Mouse (Mus musculus) neural tube, embryonic 12.5 days (tissue): ENCODE data around the gene Ube2l6. TPM values are rescaled to one million over a fixed set of nuclear protein-coding genes. Genes with fewer than 3 reads are reported as not detected.

Experiments
- ATAC-seq: fragments of 200-750 bp; cut with Nextera tagmentation; 2 replicates; pipeline ENCODE4 v1.8.0; 2017; ENCODE audit warnings: low read depth, mild to moderate bottlenecking, moderate TSS enrichment, moderate library complexity; ENCODE audit not compliant: low FRiP score
- H3K27ac ChIP-seq: fragments of 300-500 bp; sonication (generic); 2 replicates; pipeline ENCODE4 v1.5.1; 2016
- H3K27me3 ChIP-seq: fragments of 300-500 bp; sonication (generic); replicated peaks from 2 replicates; pipeline ENCODE4 v1.6.1; 2016; ENCODE audit warnings: mild to moderate bottlenecking
- H3K36me3 ChIP-seq: fragments of 300-500 bp; sonication (generic); 2 replicates; pipeline ENCODE4 v1.6.1; 2016; ENCODE audit warnings: mild to moderate bottlenecking
- H3K4me1 ChIP-seq: fragments of 300-500 bp; sonication (generic); 2 replicates; pipeline ENCODE4 v1.6.1; 2016
- H3K4me2 ChIP-seq: fragments of 300-500 bp; sonication (generic); replicated peaks from 2 replicates; pipeline ENCODE4 v1.6.1; 2016; ENCODE audit warnings: mild to moderate bottlenecking
- H3K4me3 ChIP-seq: fragments of 300-500 bp; sonication (generic); 2 replicates; pipeline ENCODE4 v1.5.1; 2016
- H3K9ac ChIP-seq: fragments of 300-500 bp; sonication (generic); 2 replicates; pipeline ENCODE4 v1.6.1; 2016; ENCODE audit warnings: mild to moderate bottlenecking
- H3K9me3 ChIP-seq: fragments of 300-500 bp; sonication (generic); 2 replicates; pipeline ENCODE4 v1.6.1; 2016; ENCODE audit warnings: mild to moderate bottlenecking
- WGBS: fragments of 180-500 bp; shearing (Covaris S2); methylation state at CpG from one replicate; pipeline ENCODE4 v1.1.7; 2016; 5-methylcytosine and 5-hydroxymethylcytosine counted together
- polyA plus RNA-seq: library from polyadenylated mRNA; unstranded; fragments of >200 nt; fragmentation: Nextera tagmentation; extraction: Ambion mirVana; gene quantifications from 2 replicates; pipeline ENCODE4 v1.2.1, GENCODE M21; 2016

The Ube2l6 gene
- 22.8 and 23.2 TPM in 2 replicates for polyA plus RNA-seq

GRCm38 (mm10) chr2:84798493-84798921 lies at the start of gene Ube2l6:
Ube2l6 (plus strand) TSS chr2:84798828.
- Histone ChIP-seq H3K9me3 (0 out of 2 replicates have a peak, but pooled peaks cover 4% of the 10 kb centered on the region), H3K4me1 (no peaks in the 10 kb centered on the region; the same call in 1 of the 2 replicates), H3K27ac (no peak within 1 kb of the TSS), H3K9ac (peak within 1 kb of the TSS; percentile 52), H3K27me3 (no peaks in the 10 kb centered on the region), H3K36me3 (no peaks in the 10 kb centered on the region), H3K4me3 (peak within 1 kb of the TSS; percentile 57), H3K4me2 (peak within 1 kb of the TSS; percentile 97)
- peak; percentile 73 for ATAC-seq
- WGBS, result 1% methylated on average over 21 of the region's 21 CpGs

- Histone ChIP-seq H3K4me1 (no peaks in the 10 kb centered on the region), H3K27ac (no peak overlapping the region), H3K4me2 (no peak overlapping the region), H3K9ac (no peak overlapping the region), H3K36me3 (no peaks in the 10 kb centered on the region), H3K27me3 (no peaks in the 10 kb centered on the region), H3K9me3 (no peaks in the 10 kb centered on the region), H3K4me3 (no peak overlapping the region)
- no peak for ATAC-seq
- WGBS, result 77% methylated on average over 6 of the region's 6 CpGs
Observed at GRCm38 (mm10) chr2:84750115-84750514, 48.5 kb upstream of the Ube2l6 start.

- no peak overlapping the region for H3K4me2 ChIP-seq
- ATAC-seq, result no peak
- H3K9ac ChIP-seq, result no peak overlapping the region
- no peaks in the 10 kb centered on the region for H3K27me3 ChIP-seq
- no peak overlapping the region for H3K27ac ChIP-seq
- WGBS, result 87% methylated on average over 5 of the region's 5 CpGs
- no peaks in the 10 kb centered on the region for H3K9me3 ChIP-seq
- no peaks in the 10 kb centered on the region for H3K4me1 ChIP-seq
- H3K36me3 ChIP-seq, result no peaks in the 10 kb centered on the region
- no peak overlapping the region for H3K4me3 ChIP-seq
Observed at GRCm38 (mm10) chr2:84756245-84756644, 42.4 kb upstream of the Ube2l6 start.

- no peak for ATAC-seq
- H3K9me3 ChIP-seq, result no peaks in the 10 kb centered on the region
- H3K4me2 ChIP-seq, result no peak overlapping the region
- WGBS, result 60% methylated on average over 7 of the region's 7 CpGs
- H3K36me3 ChIP-seq, result no peaks in the 10 kb centered on the region
- H3K9ac ChIP-seq, result no peak overlapping the region
- H3K27me3 ChIP-seq, result no peaks in the 10 kb centered on the region
- H3K4me1 ChIP-seq, result no peaks in the 10 kb centered on the region
- no peak overlapping the region for H3K27ac ChIP-seq
- H3K4me3 ChIP-seq, result no peak overlapping the region
Observed at GRCm38 (mm10) chr2:84757026-84757682, 41.5 kb upstream of the Ube2l6 start.

GRCm38 (mm10) chr2:84758542-84759127 lies 40.0 kb upstream of the Ube2l6 start:
- ATAC-seq, result peak; percentile 60
- WGBS, result 5% methylated on average over 2 of the region's 2 CpGs

GRCm38 (mm10) chr2:84760777-84761176 lies 37.9 kb upstream of the Ube2l6 start:
- no peak for ATAC-seq
- 76% methylated on average over 8 of the region's 8 CpGs for WGBS
- H3K4me2 ChIP-seq, result no peak overlapping the region
- no peak overlapping the region for H3K27ac ChIP-seq
- no peaks in the 10 kb centered on the region for H3K27me3 ChIP-seq
- no peaks in the 10 kb centered on the region for H3K9me3 ChIP-seq
- H3K9ac ChIP-seq, result no peak overlapping the region
- H3K36me3 ChIP-seq, result 0 out of 2 replicates have a peak, but pooled peaks cover 3% of the 10 kb centered on the region
- no peak overlapping the region for H3K4me3 ChIP-seq
- H3K4me1 ChIP-seq, result no peaks in the 10 kb centered on the region

More at GRCm38 (mm10) chr2:84758542-84759127, 40.0 kb upstream of the Ube2l6 start:
- Histone ChIP-seq H3K27ac (no peak overlapping the region), H3K9ac (no peak overlapping the region), H3K4me3 (no peak overlapping the region), H3K27me3 (no peaks in the 10 kb centered on the region), H3K4me1 (no peaks in the 10 kb centered on the region), H3K36me3 (no peaks in the 10 kb centered on the region), H3K9me3 (no peaks in the 10 kb centered on the region), H3K4me2 (no peak overlapping the region)

GRCm38 (mm10) chr2:84761309-84761708 lies 37.3 kb upstream of the Ube2l6 start:
- H3K4me2 ChIP-seq, result no peak overlapping the region
- H3K9ac ChIP-seq, result no peak overlapping the region
- WGBS, result 88% methylated on average over 3 of the region's 3 CpGs
- H3K27me3 ChIP-seq, result no peaks in the 10 kb centered on the region
- no peak overlapping the region for H3K27ac ChIP-seq
- H3K4me1 ChIP-seq, result no peaks in the 10 kb centered on the region
- no peaks in the 10 kb centered on the region for H3K9me3 ChIP-seq
- no peak overlapping the region for H3K4me3 ChIP-seq
- H3K36me3 ChIP-seq, result 0 out of 2 replicates have a peak, but pooled peaks cover 3% of the 10 kb centered on the region
- ATAC-seq, result no peak

GRCm38 (mm10) chr2:84761840-84762239 lies 36.8 kb upstream of the Ube2l6 start:
- WGBS, result 92% methylated on average over 1 of the region's 1 CpGs
- no peak overlapping the region for H3K9ac ChIP-seq
- no peaks in the 10 kb centered on the region for H3K9me3 ChIP-seq
- H3K27me3 ChIP-seq, result no peaks in the 10 kb centered on the region
- no peak overlapping the region for H3K4me3 ChIP-seq
- no peak overlapping the region for H3K4me2 ChIP-seq
- no peaks in the 10 kb centered on the region for H3K4me1 ChIP-seq
- ATAC-seq, result no peak
- H3K36me3 ChIP-seq, result 0 out of 2 replicates have a peak, but pooled peaks cover 3% of the 10 kb centered on the region
- H3K27ac ChIP-seq, result no peak overlapping the region

GRCm38 (mm10) chr2:84762295-84762694 lies 36.3 kb upstream of the Ube2l6 start:
- Histone ChIP-seq H3K27ac (no peak overlapping the region), H3K4me3 (no peak overlapping the region), H3K9me3 (no peaks in the 10 kb centered on the region), H3K4me2 (no peak overlapping the region), H3K9ac (no peak overlapping the region), H3K27me3 (no peaks in the 10 kb centered on the region), H3K4me1 (no peaks in the 10 kb centered on the region), H3K36me3 (0 out of 2 replicates have a peak, but pooled peaks cover 3% of the 10 kb centered on the region)
- 54% methylated on average over 4 of the region's 4 CpGs for WGBS
- ATAC-seq, result no peak

- 60% methylated on average over 1 of the region's 1 CpGs for WGBS
- no peak overlapping the region for H3K4me2 ChIP-seq
- no peak overlapping the region for H3K4me3 ChIP-seq
- H3K36me3 ChIP-seq, result 0 out of 2 replicates have a peak, but pooled peaks cover 3% of the 10 kb centered on the region
- no peak overlapping the region for H3K27ac ChIP-seq
- H3K4me1 ChIP-seq, result no peaks in the 10 kb centered on the region
- no peaks in the 10 kb centered on the region for H3K27me3 ChIP-seq
- H3K9ac ChIP-seq, result no peak overlapping the region
- ATAC-seq, result no peak
- no peaks in the 10 kb centered on the region for H3K9me3 ChIP-seq
Observed at GRCm38 (mm10) chr2:84762818-84763217, 35.8 kb upstream of the Ube2l6 start.

GRCm38 (mm10) chr2:84770501-84770900 lies 28.1 kb upstream of the Ube2l6 start:
- Histone ChIP-seq H3K27ac (no peak overlapping the region), H3K4me2 (no peak overlapping the region), H3K27me3 (no peaks in the 10 kb centered on the region), H3K36me3 (0 out of 2 replicates have a peak, but pooled peaks cover under 1% of the 10 kb centered on the region), H3K9ac (no peak overlapping the region), H3K4me1 (peaks cover 6% of the 10 kb centered on the region), H3K4me3 (no peak overlapping the region), H3K9me3 (no peaks in the 10 kb centered on the region)
- ATAC-seq, result no peak
- 81% methylated on average over 6 of the region's 6 CpGs for WGBS

- peaks cover 6% of the 10 kb centered on the region for H3K4me1 ChIP-seq
- H3K4me3 ChIP-seq, result no peak overlapping the region
- no peak for ATAC-seq
- 91% methylated on average over 4 of the region's 4 CpGs for whole genome bisulfite sequencing
- H3K27ac ChIP-seq, result no peak overlapping the region
- no peaks in the 10 kb centered on the region for H3K36me3 ChIP-seq
- H3K9me3 ChIP-seq, result no peaks in the 10 kb centered on the region
- no peaks in the 10 kb centered on the region for H3K27me3 ChIP-seq
- no peak overlapping the region for H3K4me2 ChIP-seq
- no peak overlapping the region for H3K9ac ChIP-seq
Observed at GRCm38 (mm10) chr2:84772454-84772853, 26.2 kb upstream of the Ube2l6 start.
